Mouse (Mus musculus): Measurements from ENCODE around the gene Dscam. TPM values are rescaled to one million over a fixed set of nuclear protein-coding genes. Genes with fewer than 3 reads are reported as not detected.

The Dscam gene
- total RNA-seq, 2 experiments from 2014 or later, result 0.02 TPM; not detected in 1

- no peak for DNase-seq
- intact Hi-C loops (cut with DNase I; ENCODE audit: low total_unique reads), result no loop called here
Observed at GRCm38 (mm10) chr16:96753164-96753780, 417.3 kb downstream of the Dscam start.

GRCm38 (mm10) chr16:96742475-96743255, 427.9 kb downstream of the Dscam start:
- no peak for DNase-seq
- intact Hi-C loops (cut with DNase I; ENCODE audit: low total_unique reads), result no loop called here

- no peak for DNase-seq
- intact Hi-C loops (cut with DNase I; ENCODE audit: low total_unique reads), result no loop called here
Observed at GRCm38 (mm10) chr16:96741336-96741735, 429.2 kb downstream of the Dscam start.

GRCm38 (mm10) chr16:96740073-96741055, 430.2 kb downstream of the Dscam start:
- DNase-seq, result no peak

GRCm38 (mm10) chr16:96736501-96736900, 434.1 kb downstream of the Dscam start:
- intact Hi-C loops (cut with DNase I; ENCODE audit: low total_unique reads), result no loop called here
- no peak for DNase-seq

More at GRCm38 (mm10) chr16:96740073-96741055, 430.2 kb downstream of the Dscam start:
- intact Hi-C loops (cut with DNase I; ENCODE audit: low total_unique reads), result no loop called here

- DNase-seq, result no peak
- intact Hi-C loops (cut with DNase I; ENCODE audit: low total_unique reads), result no loop called here
Observed at GRCm38 (mm10) chr16:96730881-96731280, 439.7 kb downstream of the Dscam start.

GRCm38 (mm10) chr16:96727836-96728774, 442.4 kb downstream of the Dscam start:
- no peak for DNase-seq
- intact Hi-C loops (cut with DNase I; ENCODE audit: low total_unique reads), result no loop called here

- no peak for DNase-seq
- intact Hi-C loops (cut with DNase I; ENCODE audit: low total_unique reads), result no loop called here
Observed at GRCm38 (mm10) chr16:96725071-96725724, 445.4 kb downstream of the Dscam start.

- no peak for DNase-seq
- intact Hi-C loops (cut with DNase I; ENCODE audit: low total_unique reads), result no loop called here
Observed at GRCm38 (mm10) chr16:96724591-96724990, 446.0 kb downstream of the Dscam start.

- intact Hi-C loops (cut with DNase I; ENCODE audit: low total_unique reads), result no loop called here
Observed at GRCm38 (mm10) chr16:96724123-96724522, 446.4 kb downstream of the Dscam start.

GRCm38 (mm10) chr16:96723066-96723669, 447.4 kb downstream of the Dscam start:
- intact Hi-C loops (cut with DNase I; ENCODE audit: low total_unique reads), result no loop called here

More at GRCm38 (mm10) chr16:96724123-96724522, 446.4 kb downstream of the Dscam start:
- no peak for DNase-seq

GRCm38 (mm10) chr16:96722135-96722534, 448.4 kb downstream of the Dscam start:
- no peak for DNase-seq
- intact Hi-C loops (cut with DNase I; ENCODE audit: low total_unique reads), result no loop called here

More at GRCm38 (mm10) chr16:96723066-96723669, 447.4 kb downstream of the Dscam start:
- DNase-seq, result no peak

- intact Hi-C loops (cut with DNase I; ENCODE audit: low total_unique reads), result no loop called here
- DNase-seq, result no peak
Observed at GRCm38 (mm10) chr16:96721241-96721640, 449.3 kb downstream of the Dscam start.

- intact Hi-C loops (cut with DNase I; ENCODE audit: low total_unique reads), result no loop called here
- DNase-seq, result no peak
Observed at GRCm38 (mm10) chr16:96720666-96721065, 449.9 kb downstream of the Dscam start.

- DNase-seq, result no peak
- intact Hi-C loops (cut with DNase I; ENCODE audit: low total_unique reads), result no loop called here
Observed at GRCm38 (mm10) chr16:96718221-96718620, 452.3 kb downstream of the Dscam start.

GRCm38 (mm10) chr16:96716633-96717032, 453.9 kb downstream of the Dscam start:
- intact Hi-C loops (cut with DNase I; ENCODE audit: low total_unique reads), result no loop called here
- DNase-seq, result no peak

- DNase-seq, result no peak
- intact Hi-C loops (cut with DNase I; ENCODE audit: low total_unique reads), result no loop called here
Observed at GRCm38 (mm10) chr16:96711935-96712334, 458.6 kb downstream of the Dscam start.

GRCm38 (mm10) chr16:96700551-96700950, 470.0 kb downstream of the Dscam start:
- no peak for DNase-seq
- intact Hi-C loops (cut with DNase I; ENCODE audit: low total_unique reads), result no loop called here

Measured in gastrocnemius, postnatal 14 days (tissue).